Mouse (Mus musculus) liver, embryonic 14.5 days (tissue): ENCODE data around the gene Lmf1. TPM values are rescaled to one million over a fixed set of nuclear protein-coding genes. Genes with fewer than 3 reads are reported as not detected.

Source experiments
- ATAC-seq: fragments of 200-750 bp; cut with Nextera tagmentation; 2 replicates; pipeline ENCODE4 v1.8.0; 2017; ENCODE audit warnings: moderate number of reproducible peaks, mild to moderate bottlenecking, moderate library complexity; ENCODE audit not compliant: insufficient read depth
- DNase-seq, 3 experiments: peaks; one replicate each; pipeline ENCODE4 v3.0.0-alpha.2; 2012 to 2013; ENCODE audit warnings: low read depth in 3 of 3, low spot score in 3 of 3
- H3K27ac ChIP-seq: fragments of 300-500 bp; sonication (generic); 2 replicates; pipeline ENCODE4 v1.5.1; 2014; ENCODE audit warnings: moderate library complexity, mild to moderate bottlenecking, control low read depth, inconsistent platforms
- H3K27me3 ChIP-seq: fragments of 300-500 bp; sonication (generic); 2 replicates; pipeline ENCODE4 v1.6.1; 2014; ENCODE audit warnings: mild to moderate bottlenecking, low read length, moderate library complexity; ENCODE audit not compliant: control insufficient read depth, insufficient read depth
- H3K36me3 ChIP-seq: fragments of 300-500 bp; sonication (generic); replicated peaks from 2 replicates; pipeline ENCODE4 v1.6.1; 2014; ENCODE audit warnings: low read depth; ENCODE audit not compliant: control insufficient read depth, insufficient read depth
- H3K4me1 ChIP-seq, 2 experiments: fragments of 200-500 bp in 1 of 2; fragments of 300-500 bp in 1 of 2; sonication (generic) in 1 of 2; replicated peaks; 2 replicates each; pipeline ENCODE4 v1.6.1; 2012 to 2014; ENCODE audit warnings: antibody characterized with exemption in 1 of 2, inconsistent platforms in 1 of 2, low read length in 1 of 2; ENCODE audit not compliant: control insufficient read depth in 2 of 2, insufficient read depth in 2 of 2
- H3K4me2 ChIP-seq: fragments of 300-500 bp; sonication (generic); 2 replicates; pipeline ENCODE4 v1.6.1; 2014; ENCODE audit warnings: low read depth, mild to moderate bottlenecking, control low read depth, moderate library complexity
- H3K4me3 ChIP-seq, 2 experiments: fragments of 200-500 bp in 1 of 2; fragments of 300-500 bp in 1 of 2; sonication (generic) in 1 of 2; 2 replicates each; pipeline ENCODE4 v1.5.1; 2012 to 2014; ENCODE audit warnings: low read depth in 2 of 2, low read length in 2 of 2, mild to moderate bottlenecking in 2 of 2, control low read depth in 1 of 2, inconsistent platforms in 1 of 2, moderate library complexity in 1 of 2; ENCODE audit not compliant: insufficient read depth in 1 of 2
- H3K9ac ChIP-seq: fragments of 300-500 bp; sonication (generic); replicated peaks from 2 replicates; pipeline ENCODE4 v1.6.1; 2014; ENCODE audit warnings: mild to moderate bottlenecking, control low read depth, moderate library complexity
- H3K9me3 ChIP-seq: fragments of 300-500 bp; sonication (generic); 2 replicates; pipeline ENCODE4 v1.6.1; 2016; ENCODE audit warnings: low read length, mixed read lengths; ENCODE audit not compliant: control insufficient read depth
- CTCF ChIP-seq: IDR thresholded peaks from 2 replicates; pipeline ENCODE4 v1.5.1; 2016; ENCODE audit warnings: antibody characterized with exemption, low read depth, control low read depth
- EP300 ChIP-seq: IDR thresholded peaks from 2 replicates; pipeline ENCODE4 v1.6.1; 2016; ENCODE audit warnings: antibody characterized with exemption, low read depth
- WGBS: fragments of 180-500 bp; shearing (Covaris S2); extraction: QIAGEN DNeasy Blood & Tissue Kit; methylation state at CpG from one replicate; pipeline ENCODE4 v1.1.7; 2014; ENCODE audit not compliant: insufficient replicate concordance; 5-methylcytosine and 5-hydroxymethylcytosine counted together
- polyA plus RNA-seq, 2 experiments: library from polyadenylated mRNA; depleted of rRNA in 1 of 2; stranded (reverse) in 1 of 2; unstranded in 1 of 2; fragments of >200 nt; fragmentation: Nextera tagmentation in 1 of 2; extraction: Ambion mirVana in 1 of 2; gene quantifications; 2 replicates each; pipeline versions ENCODE4 v1.2.1 to v1.2.3; 2012 to 2014

The Lmf1 gene
- polyA plus RNA-seq, 2 experiments = 3.4 to 9.3 TPM

- ATAC-seq (no peak), DNase-seq (no peak)
- Histone ChIP-seq H3K27me3 (no peaks in the 10 kb centered on the region), H3K36me3 (no peaks in the 10 kb centered on the region), H3K9me3 (no peaks in the 10 kb centered on the region), H3K4me2 (no peak overlapping the region), H3K27ac (no peak overlapping the region), H3K9ac (no peak overlapping the region), H3K4me1 (no peaks in the 10 kb centered on the region), H3K4me3 (no peak overlapping the region)
- TF ChIP-seq CTCF (no peak), EP300 (no peak)
Measured at GRCm38 (mm10) chr17:25672982-25673381, 94.1 kb downstream of the Lmf1 start.

GRCm38 (mm10) chr17:25677969-25678368, 99.1 kb downstream of the Lmf1 start:
- WGBS = 37% methylated on average over 6 of the region's 6 CpGs
- H3K4me2 ChIP-seq = no peak overlapping the region
- no peak for DNase-seq
- H3K9me3 ChIP-seq = no peaks in the 10 kb centered on the region
- no peaks in the 10 kb centered on the region for H3K36me3 ChIP-seq
- H3K4me3 ChIP-seq = no peak overlapping the region
- no peak overlapping the region for H3K9ac ChIP-seq
- H3K4me1 ChIP-seq = no peaks in the 10 kb centered on the region
- H3K27me3 ChIP-seq = no peaks in the 10 kb centered on the region
- TF ChIP-seq CTCF = no peak
- TF ChIP-seq EP300 = no peak
- no peak for ATAC-seq
- no peak overlapping the region for H3K27ac ChIP-seq

GRCm38 (mm10) chr17:25679818-25680217, 100.9 kb downstream of the Lmf1 start:
- TF ChIP-seq CTCF (no peak), EP300 (no peak)
- Histone ChIP-seq H3K4me1 (no peaks in the 10 kb centered on the region), H3K9ac (no peak overlapping the region), H3K27me3 (no peaks in the 10 kb centered on the region), H3K4me3 (no peak overlapping the region), H3K27ac (no peak overlapping the region), H3K9me3 (no peaks in the 10 kb centered on the region), H3K36me3 (no peaks in the 10 kb centered on the region), H3K4me2 (no peak overlapping the region)
- 12% methylated on average over 5 of the region's 5 CpGs for WGBS
- ATAC-seq (no peak), DNase-seq (no peak)

DNA sequence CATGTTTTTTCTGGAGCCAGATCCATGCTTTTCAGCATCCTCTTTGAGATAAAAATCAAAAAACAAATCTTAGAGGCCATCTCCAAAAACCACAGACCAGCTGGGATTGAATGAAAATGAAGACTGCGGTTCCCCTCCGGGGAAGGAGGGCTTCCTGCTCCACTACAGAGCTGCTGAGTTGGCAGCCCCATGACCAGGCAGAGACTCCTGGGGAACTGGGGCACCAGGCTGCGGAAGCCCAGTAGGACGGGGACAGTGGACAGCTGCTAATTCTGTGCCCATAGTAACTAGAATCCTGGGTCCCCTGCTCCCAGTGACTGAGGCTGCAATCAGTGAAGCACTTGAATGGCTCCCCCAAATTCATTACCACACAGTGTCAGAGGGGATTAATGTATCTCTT, 102.8 kb downstream of the Lmf1 start:
- ATAC-seq (no peak), DNase-seq (no peak)
- no peak overlapping the region for H3K4me3 ChIP-seq
- H3K27ac ChIP-seq = no peak overlapping the region
- no peak for TF ChIP-seq EP300
- TF ChIP-seq CTCF = no peak
- WGBS = 39% methylated on average over 4 of the region's 4 CpGs
- H3K4me1 ChIP-seq = no peaks in the 10 kb centered on the region
- H3K4me2 ChIP-seq = no peak overlapping the region
- no peaks in the 10 kb centered on the region for H3K9me3 ChIP-seq
- H3K36me3 ChIP-seq = no peaks in the 10 kb centered on the region
- no peaks in the 10 kb centered on the region for H3K27me3 ChIP-seq
- H3K9ac ChIP-seq = no peak overlapping the region

DNA sequence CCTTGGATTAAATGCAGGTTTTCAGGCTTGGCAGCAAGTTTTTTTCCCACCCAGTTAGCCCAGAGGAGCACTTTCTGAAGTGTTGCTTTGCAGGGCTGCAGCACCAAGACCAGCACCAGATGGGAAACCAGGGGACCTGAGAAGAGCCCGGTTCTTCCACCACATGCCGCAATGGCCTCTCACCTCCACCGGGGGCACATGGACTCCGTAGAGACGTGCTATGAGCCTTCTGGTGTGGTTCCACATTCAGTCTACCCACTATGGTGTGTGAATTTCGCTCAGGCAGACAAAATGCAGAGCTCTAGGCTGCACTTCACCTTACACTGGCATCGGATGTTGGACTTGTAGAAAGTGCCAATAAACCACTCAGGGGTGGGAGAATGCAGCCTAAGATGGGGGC, 107.4 kb downstream of the Lmf1 start:
- Histone ChIP-seq H3K36me3 (no peaks in the 10 kb centered on the region), H3K4me3 (no peak overlapping the region), H3K4me2 (no peak overlapping the region), H3K9me3 (no peaks in the 10 kb centered on the region), H3K27ac (no peak overlapping the region), H3K27me3 (no peaks in the 10 kb centered on the region), H3K4me1 (no peaks in the 10 kb centered on the region), H3K9ac (no peak overlapping the region)
- no peak for TF ChIP-seq EP300
- TF ChIP-seq CTCF = peak; percentile 49; the same call in 1 of the 2 replicates
- 28% methylated on average over 7 of the region's 7 CpGs for WGBS
- ATAC-seq (no peak), DNase-seq (no peak)
